Mouse (Mus musculus) kidney, adult 2 months (tissue): ENCODE results near the gene Cped1.

Source experiments
- CTCF ChIP-seq: fragments of 200-500 bp; conservative IDR thresholded peaks from 2 replicates; pipeline ENCODE4 v1.5.1; 2011; ENCODE audit warnings: low read depth, mild to moderate bottlenecking, control low read depth, low read length, moderate library complexity, mixed read lengths; ENCODE audit not compliant: insufficient read depth, insufficient read length
- POLR2A ChIP-seq: fragments of 200-500 bp; IDR thresholded peaks from one replicate; pipeline ENCODE4 v1.6.1; 2011; ENCODE audit warnings: low read depth, low read length, control low read depth

- no peak for TF ChIP-seq POLR2A
- no peak for TF ChIP-seq CTCF
Measured at GRCm38 (mm10) chr6:22205030-22205750, 219.5 kb downstream of the Cped1 start.
